Mouse (Mus musculus): ENCODE data around the gene Rorb. TPM values are rescaled to one million over a fixed set of nuclear protein-coding genes. Genes with fewer than 3 reads are reported as not detected.

Rorb gene
- polyA plus RNA-seq, 1 experiment from 2014 or later: 0.01 TPM

DNA sequence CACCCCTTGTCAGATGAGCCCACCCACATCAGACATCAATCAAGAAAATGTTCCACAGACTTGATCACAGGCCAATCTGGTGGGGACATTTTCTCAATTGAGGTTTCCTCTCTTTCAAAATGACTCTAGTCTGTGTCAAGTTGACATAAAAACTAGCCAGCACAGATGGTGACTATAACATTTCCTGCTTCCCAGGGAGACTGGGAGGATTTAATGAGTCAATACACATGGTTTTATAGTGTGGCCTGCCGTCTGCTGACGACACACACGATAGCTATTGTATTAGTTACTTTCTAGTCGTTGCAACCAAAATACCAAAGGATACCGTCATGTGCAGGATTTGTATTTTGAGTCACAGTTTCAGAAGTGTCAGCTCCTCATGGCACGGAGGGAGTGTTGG is 169.6 kb downstream of the Rorb start:
- no peaks in the 10 kb centered on the region for H3K27me3 ChIP-seq
- no peaks in the 10 kb centered on the region for H3K36me3 ChIP-seq (replicated peaks)
- H3K27ac ChIP-seq (replicated peaks): no peak overlapping the region
- no peak overlapping the region for H3K4me2 ChIP-seq
- no peak overlapping the region for H3K4me3 ChIP-seq (replicated peaks)
- H3K9me3 ChIP-seq (replicated peaks): no peaks in the 10 kb centered on the region
- H3K4me1 ChIP-seq (replicated peaks): no peaks in the 10 kb centered on the region
- no peak overlapping the region for H3K9ac ChIP-seq
- 54% methylated on average over 6 of the region's 6 CpGs for whole genome bisulfite sequencing (ENCODE audit: insufficient replicate concordance)
- ATAC-seq (ENCODE audit: insufficient read depth): no peak

DNA sequence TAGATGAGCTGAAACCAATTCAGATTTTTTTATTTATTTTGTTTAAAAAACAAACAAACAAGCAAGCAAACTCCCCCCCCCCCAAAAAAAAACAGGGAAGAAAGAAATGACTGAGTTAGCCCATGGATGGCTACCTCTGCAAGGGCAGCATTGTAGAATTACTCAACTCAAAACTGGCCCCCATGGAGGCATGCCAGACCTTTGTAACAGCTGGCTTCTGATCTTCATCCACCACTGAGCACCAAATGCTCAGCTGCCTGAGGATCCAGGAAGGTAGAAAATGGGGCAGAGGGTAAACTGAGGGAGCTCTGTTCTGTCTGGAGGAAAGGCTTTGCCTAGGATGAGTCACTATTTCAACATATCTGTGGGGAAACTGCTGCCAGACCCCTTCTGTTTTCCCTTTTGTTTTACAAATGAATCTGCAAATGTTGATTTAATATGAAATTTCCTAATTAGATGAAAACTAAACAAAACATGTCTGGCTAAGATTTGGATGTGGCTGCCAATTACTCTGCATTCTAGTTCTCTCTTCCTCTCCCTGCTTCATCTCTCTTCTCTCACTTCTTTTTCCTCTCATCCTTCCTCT is 199.1 kb downstream of the Rorb start:
- Histone ChIP-seq H3K27me3 (no peaks in the 10 kb centered on the region), H3K4me1 (replicated peaks) (no peaks in the 10 kb centered on the region), H3K9ac (no peak overlapping the region), H3K4me3 (replicated peaks) (no peak overlapping the region), H3K27ac (replicated peaks) (no peak overlapping the region), H3K36me3 (replicated peaks) (no peaks in the 10 kb centered on the region), H3K4me2 (no peak overlapping the region), H3K9me3 (replicated peaks) (no peaks in the 10 kb centered on the region)
- ATAC-seq (ENCODE audit: insufficient read depth): no peak

GRCm38 (mm10) chr19:18909641-18910040 is 201.4 kb downstream of the Rorb start:
- Histone ChIP-seq H3K9me3 (replicated peaks) (no peaks in the 10 kb centered on the region), H3K9ac (no peak overlapping the region), H3K4me3 (replicated peaks) (no peak overlapping the region), H3K4me1 (replicated peaks) (no peaks in the 10 kb centered on the region), H3K4me2 (no peak overlapping the region), H3K36me3 (replicated peaks) (no peaks in the 10 kb centered on the region), H3K27ac (replicated peaks) (no peak overlapping the region), H3K27me3 (no peaks in the 10 kb centered on the region)
- no peak for ATAC-seq (ENCODE audit: insufficient read depth)
- WGBS (ENCODE audit: insufficient replicate concordance): 61% methylated on average over 3 of the region's 3 CpGs

DNA sequence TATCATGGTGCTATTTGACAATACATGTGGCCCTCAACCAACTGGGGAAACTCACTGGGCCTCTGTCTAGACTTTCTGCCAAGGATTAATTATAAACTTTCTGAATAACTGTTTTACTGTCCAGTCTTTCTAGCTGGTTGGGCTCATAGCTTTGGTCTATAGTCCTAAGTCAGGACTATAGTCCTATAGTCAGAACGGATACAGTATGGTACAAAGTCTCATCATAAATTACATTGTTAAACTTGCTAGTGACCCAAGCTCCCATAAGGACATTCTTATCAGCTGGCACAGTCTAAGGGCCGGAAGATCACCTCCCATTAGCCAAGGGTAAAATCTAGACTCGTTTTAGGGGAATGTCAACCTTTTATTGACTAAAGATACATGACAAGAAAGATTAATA is 205.5 kb downstream of the Rorb start:
- Histone ChIP-seq H3K4me1 (replicated peaks) (no peaks in the 10 kb centered on the region), H3K36me3 (replicated peaks) (no peaks in the 10 kb centered on the region), H3K4me2 (no peak overlapping the region), H3K9ac (no peak overlapping the region), H3K27ac (replicated peaks) (no peak overlapping the region), H3K9me3 (replicated peaks) (no peaks in the 10 kb centered on the region), H3K27me3 (no peaks in the 10 kb centered on the region), H3K4me3 (replicated peaks) (no peak overlapping the region)
- no peak for ATAC-seq (ENCODE audit: insufficient read depth)
- 28% methylated on average over 3 of the region's 3 CpGs for WGBS (ENCODE audit: insufficient replicate concordance)

DNA sequence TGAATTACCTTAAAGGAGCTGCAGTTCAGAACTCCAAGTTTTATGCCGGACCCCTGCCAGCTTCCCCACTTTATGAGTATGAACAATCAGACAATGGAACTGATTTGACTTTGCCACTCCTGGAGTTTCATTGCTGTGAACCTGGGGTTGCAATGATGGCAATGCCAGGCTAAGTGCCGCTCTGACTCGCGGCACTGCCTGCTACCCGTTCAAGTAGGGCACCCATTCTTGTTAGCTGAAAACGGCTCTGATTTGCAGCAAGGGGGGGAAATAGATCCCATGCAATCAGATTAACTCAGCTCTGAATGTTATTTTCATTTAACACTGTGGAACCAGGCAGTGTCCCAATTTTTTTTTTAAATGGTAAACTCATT is 208.3 kb downstream of the Rorb start:
- ATAC-seq (ENCODE audit: insufficient read depth): no peak
- Histone ChIP-seq H3K27me3 (no peaks in the 10 kb centered on the region), H3K36me3 (replicated peaks) (no peaks in the 10 kb centered on the region), H3K9ac (no peak overlapping the region), H3K27ac (replicated peaks) (no peak overlapping the region), H3K4me3 (replicated peaks) (no peak overlapping the region), H3K9me3 (replicated peaks) (no peaks in the 10 kb centered on the region), H3K4me2 (no peak overlapping the region), H3K4me1 (replicated peaks) (no peaks in the 10 kb centered on the region)
- 69% methylated on average over 6 of the region's 6 CpGs for WGBS (ENCODE audit: insufficient replicate concordance)

DNA sequence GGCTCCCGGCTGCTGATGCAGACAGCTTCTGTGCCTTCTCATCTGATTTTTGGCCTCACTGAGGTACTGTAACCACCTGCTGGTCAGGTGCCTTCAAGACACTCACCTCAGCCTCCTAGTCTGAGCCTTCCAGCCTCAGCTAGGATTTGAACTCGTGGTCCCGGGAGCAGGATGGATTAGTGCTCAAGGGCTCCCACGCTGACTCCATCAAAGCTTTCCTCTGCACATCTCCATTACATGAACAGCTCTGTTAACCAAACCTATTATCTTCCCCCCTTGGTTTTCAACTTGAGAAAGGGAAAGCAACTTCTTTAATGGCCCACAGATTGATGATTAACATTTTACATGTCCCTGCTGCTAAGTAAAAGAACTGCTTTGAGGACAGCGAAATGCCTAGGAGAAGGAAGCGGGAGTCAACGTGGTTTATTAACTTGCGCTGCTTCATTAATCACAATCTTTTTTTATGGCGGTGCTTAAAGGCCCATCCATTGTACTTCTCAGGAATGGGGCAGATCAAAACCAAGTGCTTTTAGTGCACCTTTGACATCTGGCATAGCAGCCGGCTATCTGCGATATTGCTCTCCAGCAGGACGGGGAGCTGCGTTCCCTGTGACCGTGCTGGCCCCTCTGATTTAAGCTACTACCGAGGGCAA is 208.8 kb downstream of the Rorb start:
- H3K27me3 ChIP-seq: no peaks in the 10 kb centered on the region
- 72% methylated on average over 15 of the region's 15 CpGs for WGBS (ENCODE audit: insufficient replicate concordance)

DNA sequence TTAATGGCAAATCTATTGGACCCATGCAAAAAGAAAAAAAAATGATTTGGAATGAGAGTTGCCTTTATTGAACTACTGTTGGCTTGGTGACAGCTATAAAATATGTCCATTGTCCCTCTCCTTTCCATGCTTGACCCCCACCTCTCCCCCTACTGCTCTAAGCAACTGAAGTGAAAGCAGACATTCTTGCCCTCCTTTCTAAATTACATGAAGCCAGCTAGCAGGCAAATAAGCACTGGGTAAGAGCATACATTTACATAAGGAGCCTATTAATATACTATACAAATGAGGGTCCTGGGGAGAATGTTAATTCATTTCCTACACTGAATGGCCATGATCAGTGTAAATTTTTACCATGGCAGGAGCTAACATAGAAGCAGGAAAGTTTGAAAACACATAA is 212.8 kb downstream of the Rorb start:
- Histone ChIP-seq H3K27me3 (no peaks in the 10 kb centered on the region), H3K4me1 (replicated peaks) (no peaks in the 10 kb centered on the region), H3K36me3 (replicated peaks) (no peaks in the 10 kb centered on the region), H3K4me2 (no peak overlapping the region), H3K9ac (no peak overlapping the region), H3K4me3 (replicated peaks) (no peak overlapping the region), H3K9me3 (replicated peaks) (no peaks in the 10 kb centered on the region), H3K27ac (replicated peaks) (no peak overlapping the region)
- no peak for ATAC-seq (ENCODE audit: insufficient read depth)

More for the DNA sequence above, 208.8 kb downstream of the Rorb start:
- no peak overlapping the region for H3K27ac ChIP-seq (replicated peaks)
- no peak overlapping the region for H3K9ac ChIP-seq
- H3K9me3 ChIP-seq (replicated peaks): no peaks in the 10 kb centered on the region
- no peak overlapping the region for H3K4me2 ChIP-seq
- H3K4me1 ChIP-seq (replicated peaks): no peaks in the 10 kb centered on the region
- H3K36me3 ChIP-seq (replicated peaks): no peaks in the 10 kb centered on the region
- no peak for ATAC-seq (ENCODE audit: insufficient read depth)
- H3K4me3 ChIP-seq (replicated peaks): no peak overlapping the region

DNA sequence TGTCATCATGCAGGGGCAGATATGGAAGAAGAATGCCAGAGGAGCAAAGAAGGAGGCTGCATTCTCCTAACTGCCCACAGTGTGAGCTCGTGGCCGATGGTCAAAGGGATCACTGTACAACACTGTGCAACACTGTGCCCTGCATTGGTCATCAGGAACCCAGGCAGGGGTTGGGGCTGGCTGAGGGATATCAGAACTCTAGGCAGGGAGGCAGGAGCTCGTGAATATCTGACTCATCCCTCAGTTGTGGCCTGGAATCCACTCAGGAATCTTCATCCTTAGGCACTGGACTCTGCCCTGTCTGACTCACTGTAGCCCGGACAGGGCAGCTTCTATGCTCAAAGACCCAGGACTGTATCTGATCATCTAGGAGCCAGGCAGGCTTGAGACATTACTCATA is 220.8 kb downstream of the Rorb start:
- 46% methylated on average over 4 of the region's 4 CpGs for WGBS (ENCODE audit: insufficient replicate concordance)
- ATAC-seq (ENCODE audit: insufficient read depth): no peak
- no peak overlapping the region for H3K9ac ChIP-seq
- no peaks in the 10 kb centered on the region for H3K36me3 ChIP-seq (replicated peaks)
- H3K4me3 ChIP-seq (replicated peaks): no peak overlapping the region
- no peak overlapping the region for H3K4me2 ChIP-seq
- no peaks in the 10 kb centered on the region for H3K27me3 ChIP-seq
- H3K4me1 ChIP-seq (replicated peaks): no peaks in the 10 kb centered on the region
- H3K27ac ChIP-seq (replicated peaks): no peak overlapping the region
- H3K9me3 ChIP-seq (replicated peaks): no peaks in the 10 kb centered on the region

GRCm38 (mm10) chr19:18889632-18890031 is 221.4 kb downstream of the Rorb start:
- Histone ChIP-seq H3K9ac (no peak overlapping the region), H3K27me3 (no peaks in the 10 kb centered on the region), H3K4me2 (no peak overlapping the region), H3K36me3 (replicated peaks) (no peaks in the 10 kb centered on the region), H3K9me3 (replicated peaks) (no peaks in the 10 kb centered on the region), H3K4me3 (replicated peaks) (no peak overlapping the region), H3K27ac (replicated peaks) (no peak overlapping the region), H3K4me1 (replicated peaks) (no peaks in the 10 kb centered on the region)
- WGBS (ENCODE audit: insufficient replicate concordance): 61% methylated on average over 1 of the region's 1 CpGs
- ATAC-seq (ENCODE audit: insufficient read depth): no peak

DNA sequence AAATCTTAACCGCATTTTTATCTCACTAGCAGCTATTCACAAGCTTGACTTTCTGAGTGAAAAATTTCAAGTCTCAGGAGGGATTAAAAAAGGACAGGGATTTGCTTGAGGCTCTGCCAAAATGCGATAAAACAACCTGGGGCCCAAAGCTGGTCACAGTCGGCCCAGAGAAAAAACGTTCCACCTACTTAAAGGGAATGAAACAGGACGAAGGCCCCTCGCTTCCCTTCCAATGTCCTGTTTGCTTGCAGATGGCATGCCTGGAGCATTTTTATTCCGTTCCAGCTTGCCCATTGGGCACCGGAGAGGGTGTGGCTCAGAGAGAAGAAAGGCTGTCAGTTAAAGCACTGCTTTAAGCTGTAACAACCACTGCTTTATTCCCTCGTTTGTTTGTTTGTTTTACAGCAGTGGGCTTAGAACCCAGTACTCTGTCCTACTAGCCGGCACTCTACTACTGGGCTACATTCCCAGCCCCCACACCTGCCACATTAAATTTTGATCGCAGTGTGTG is 221.8 kb downstream of the Rorb start:
- no peaks in the 10 kb centered on the region for H3K36me3 ChIP-seq (replicated peaks)
- ATAC-seq (ENCODE audit: insufficient read depth): no peak
- no peak overlapping the region for H3K4me3 ChIP-seq (replicated peaks)
- H3K27ac ChIP-seq (replicated peaks): no peak overlapping the region
- no peak overlapping the region for H3K4me2 ChIP-seq
- no peaks in the 10 kb centered on the region for H3K4me1 ChIP-seq (replicated peaks)
- H3K9me3 ChIP-seq (replicated peaks): no peaks in the 10 kb centered on the region
- H3K27me3 ChIP-seq: no peaks in the 10 kb centered on the region
- H3K9ac ChIP-seq: no peak overlapping the region
- WGBS (ENCODE audit: insufficient replicate concordance): 17% methylated on average over 11 of the region's 11 CpGs

- Histone ChIP-seq H3K36me3 (replicated peaks) (no peaks in the 10 kb centered on the region), H3K27ac (replicated peaks) (no peak overlapping the region), H3K4me1 (replicated peaks) (no peaks in the 10 kb centered on the region), H3K9ac (no peak overlapping the region), H3K9me3 (replicated peaks) (no peaks in the 10 kb centered on the region), H3K4me3 (replicated peaks) (no peak overlapping the region), H3K27me3 (no peaks in the 10 kb centered on the region), H3K4me2 (no peak overlapping the region)
- WGBS (ENCODE audit: insufficient replicate concordance): 33% methylated on average over 13 of the region's 13 CpGs
- no peak for ATAC-seq (ENCODE audit: insufficient read depth)
These were observed 222.4 kb downstream of the Rorb start for GRCm38 (mm10) chr19:18888491-18889116.
